Mouse (Mus musculus) embryonic fibroblast, embryonic 13.5 days (primary cell): ENCODE measurements around the gene Supt3.

Experiments used
- CTCF ChIP-seq: IDR thresholded peaks from 2 replicates; pipeline ENCODE4 v1.5.1; 2011; ENCODE audit warnings: mild to moderate bottlenecking, control low read depth, low read length, moderate library complexity, borderline replicate concordance; ENCODE audit not compliant: insufficient read depth
- POLR2A ChIP-seq: IDR thresholded peaks from 2 replicates; pipeline ENCODE4 v1.6.1; 2011; ENCODE audit warnings: low read depth, mild to moderate bottlenecking, control low read depth, low read length, moderate library complexity

- no peak for TF ChIP-seq CTCF
- TF ChIP-seq POLR2A: no peak
Measured at GRCm38 (mm10) chr17:44831201-44831600, 54.2 kb downstream of the Supt3 start.
